Mouse (Mus musculus): Measurements from ENCODE around the gene Slc22a7. TPM values are rescaled to one million over a fixed set of nuclear protein-coding genes. Genes with fewer than 3 reads are reported as not detected.

Slc22a7 gene
- polyA plus RNA-seq, 1 experiment from 2014 or later, result not detected

GRCm38 (mm10) chr17:46383294-46384060 lies 54.8 kb downstream of the Slc22a7 start, which contains the start of gene Zfp318:
TSS of gene Zfp318 (plus strand) at chr17:46383731.
- H3K4me2 ChIP-seq, result peak within 1 kb of the TSS; percentile 99
- peaks cover 28% of the 10 kb centered on the region for H3K27me3 ChIP-seq
- WGBS (ENCODE audit: insufficient replicate concordance), result under 1% methylated on average over 59 of the region's 105 CpGs
- peak; percentile 95 for ATAC-seq (ENCODE audit: insufficient read depth)
- no peaks in the 10 kb centered on the region for H3K9me3 ChIP-seq (replicated peaks)
- H3K4me3 ChIP-seq (replicated peaks), result peak within 1 kb of the TSS; percentile 80
- H3K9ac ChIP-seq, result peak within 1 kb of the TSS; percentile 85
- H3K36me3 ChIP-seq (replicated peaks), result no peaks in the 10 kb centered on the region
- H3K4me1 ChIP-seq (replicated peaks), result peaks cover 26% of the 10 kb centered on the region
- peak within 1 kb of the TSS; percentile 80 for H3K27ac ChIP-seq (replicated peaks)

Other genes starting within 250 kb of the Slc22a7 start
- gene Polh, start 235.8 kb downstream of the Slc22a7 start, polyA plus RNA-seq (2015; fragmentation: Nextera tagmentation; extraction: Ambion mirVana), result 15.8 and 17.1 TPM in 2 replicates
- 14.4 and 15.2 TPM in 2 replicates for gene Xpo5, start 235.7 kb downstream of the Slc22a7 start, polyA plus RNA-seq (2015; fragmentation: Nextera tagmentation; extraction: Ambion mirVana)
- gene Polr1c, start 190.4 kb downstream of the Slc22a7 start, polyA plus RNA-seq (2015; fragmentation: Nextera tagmentation; extraction: Ambion mirVana), result 29.0 and 30.6 TPM in 2 replicates
- 44.2 and 59.9 TPM in 2 replicates for gene Yipf3, start 190.4 kb downstream of the Slc22a7 start, polyA plus RNA-seq (2015; fragmentation: Nextera tagmentation; extraction: Ambion mirVana)
- 0.08 TPM in 1 of 2 replicates, not detected in the other for gene Lrrc73, start 184.9 kb downstream of the Slc22a7 start, polyA plus RNA-seq (2015; fragmentation: Nextera tagmentation; extraction: Ambion mirVana)
- gene Tjap1, start 155.4 kb downstream of the Slc22a7 start, polyA plus RNA-seq (2015; fragmentation: Nextera tagmentation; extraction: Ambion mirVana), result 9.8 and 10.5 TPM in 2 replicates
- gene Dlk2, start 141.0 kb downstream of the Slc22a7 start, polyA plus RNA-seq (2015; fragmentation: Nextera tagmentation; extraction: Ambion mirVana), result 0.24 TPM in 1 of 2 replicates, not detected in the other
- 1.8 and 2.0 TPM in 2 replicates for gene Abcc10, start 110.1 kb downstream of the Slc22a7 start, polyA plus RNA-seq (2015; fragmentation: Nextera tagmentation; extraction: Ambion mirVana)
- 1.5 and 1.7 TPM in 2 replicates for gene Zfp318, start 54.7 kb downstream of the Slc22a7 start, polyA plus RNA-seq (2015; fragmentation: Nextera tagmentation; extraction: Ambion mirVana)
- gene Crip3, start 9.5 kb downstream of the Slc22a7 start, polyA plus RNA-seq (2015; fragmentation: Nextera tagmentation; extraction: Ambion mirVana), result not detected in 2 replicates
- 0.01 TPM in 2 replicates for gene Ttbk1, start 49.2 kb upstream of the Slc22a7 start, polyA plus RNA-seq (2015; fragmentation: Nextera tagmentation; extraction: Ambion mirVana)
- gene Dnph1, start 58.3 kb upstream of the Slc22a7 start, polyA plus RNA-seq (2015; fragmentation: Nextera tagmentation; extraction: Ambion mirVana), result 17.5 and 17.7 TPM in 2 replicates
- gene Cul9, start 107.9 kb upstream of the Slc22a7 start, polyA plus RNA-seq (2015; fragmentation: Nextera tagmentation; extraction: Ambion mirVana), result 0.50 and 0.51 TPM in 2 replicates
- gene Srf, start 117.7 kb upstream of the Slc22a7 start, polyA plus RNA-seq (2015; fragmentation: Nextera tagmentation; extraction: Ambion mirVana), result 2.2 and 3.1 TPM in 2 replicates
- 7.8 and 9.1 TPM in 2 replicates for gene Ptk7, start 191.0 kb upstream of the Slc22a7 start, polyA plus RNA-seq (2015; fragmentation: Nextera tagmentation; extraction: Ambion mirVana)
- gene Klc4, start 207.6 kb upstream of the Slc22a7 start, polyA plus RNA-seq (2015; fragmentation: Nextera tagmentation; extraction: Ambion mirVana), result 9.3 and 10.3 TPM in 2 replicates
- 67.9 and 69.4 TPM in 2 replicates for gene Mrpl2, start 207.8 kb upstream of the Slc22a7 start, polyA plus RNA-seq (2015; fragmentation: Nextera tagmentation; extraction: Ambion mirVana)
- 9.7 and 11.5 TPM in 2 replicates for gene Cul7, start 211.9 kb upstream of the Slc22a7 start, polyA plus RNA-seq (2015; fragmentation: Nextera tagmentation; extraction: Ambion mirVana)
- 21.5 and 22.6 TPM in 2 replicates for gene Rrp36, start 235.9 kb upstream of the Slc22a7 start, polyA plus RNA-seq (2015; fragmentation: Nextera tagmentation; extraction: Ambion mirVana)
- 55.1 and 56.7 TPM in 2 replicates for gene Mea1, start 240.3 kb upstream of the Slc22a7 start, polyA plus RNA-seq (2015; fragmentation: Nextera tagmentation; extraction: Ambion mirVana)
- 53.4 and 57.4 TPM in 2 replicates for gene Klhdc3, start 242.5 kb upstream of the Slc22a7 start, polyA plus RNA-seq (2015; fragmentation: Nextera tagmentation; extraction: Ambion mirVana)

All from liver, embryonic 15.5 days (tissue).